ENCODE assay signal across 11 mouse cellular contexts in the genomic region with DNA sequence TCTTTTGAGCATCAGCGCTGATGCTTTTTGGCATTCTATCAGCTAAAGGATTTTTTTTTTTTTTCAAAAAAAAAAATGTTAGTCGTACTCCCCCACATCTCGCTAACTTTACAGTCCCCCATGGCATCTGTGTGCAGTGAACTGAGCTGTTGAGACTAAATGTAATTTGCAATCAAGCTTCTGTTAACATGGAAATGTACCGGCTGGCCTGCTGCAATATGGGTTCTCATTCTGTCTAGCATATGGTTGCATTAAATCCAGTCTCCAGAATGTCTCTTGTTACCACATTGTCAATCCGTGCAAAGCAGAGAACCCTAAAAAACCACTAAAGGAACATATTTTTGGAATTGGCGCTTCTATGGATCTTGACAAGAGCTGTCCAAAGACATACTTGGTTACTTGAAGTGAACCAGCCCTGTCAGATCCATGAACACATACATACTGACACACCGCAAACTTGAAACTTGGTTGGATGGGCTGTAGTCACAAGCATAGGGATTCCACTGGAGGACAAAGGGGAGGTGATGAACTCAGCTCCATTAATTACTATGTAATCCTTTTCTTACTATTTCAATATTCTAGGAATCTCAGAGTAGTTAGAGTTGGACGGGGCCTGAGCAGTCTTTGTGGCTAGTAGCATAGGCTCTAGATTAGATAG. TPM values are rescaled to one million over a fixed set of nuclear protein-coding genes. Genes with fewer than 3 reads are reported as not detected.
DNase-seq lines count a peak whose midpoint lies in the region; ATAC-seq and TF ChIP-seq lines count a peak whose summit lies in the region.
"Had no signal": no experiment of that assay in that cellular context is flagged by ENCODE, and none has a peak within 500 bp of the region (broad histone marks: within the 10 kb centered on the region; RNA-seq: fewer than 3 reads in every experiment).

No protein-coding gene starts in this region.

- 71% methylated on average over 8 of the region's 8 CpGs for WGBS in kidney, postnatal 0 days
- WGBS in forebrain, embryonic 16.5 days: 47% methylated on average over 8 of the region's 8 CpGs
- 81% methylated on average over 8 of the region's 8 CpGs for WGBS in intestine, embryonic 15.5 days

- no peak for TF ChIP-seq CTCF in kidney, postnatal 0 days (IDR thresholded peaks at IDR 0.05; ENCODE audit: low read depth)

- no peak for ATAC-seq in kidney, postnatal 0 days (replicated peaks; ENCODE audit: low FRiP score, low read depth)
- ATAC-seq in forebrain, embryonic 16.5 days: peak; percentile 96
- no peak for ATAC-seq in intestine, embryonic 15.5 days
- ATAC-seq: liver, embryonic 12.5 days had no signal

- H3K36me3 ChIP-seq in kidney, postnatal 0 days (ENCODE audit: insufficient read depth, low read length): no peaks in the 10 kb centered on the region
- H3K36me3 ChIP-seq in forebrain, embryonic 16.5 days (ENCODE audit: control insufficient read depth, insufficient read depth): no peaks in the 10 kb centered on the region
- H3K36me3 ChIP-seq in intestine, embryonic 15.5 days: no peaks in the 10 kb centered on the region
- H3K36me3 ChIP-seq: heart, embryonic 13.5 days; liver, embryonic 12.5 days; midbrain, embryonic 12.5 days had no signal

- peak; percentile 28 for DNase-seq in kidney, postnatal 0 days (ENCODE audit: low spot score)
- no peak for DNase-seq in kidney, postnatal 10 days
- peak; percentile 82 to 84 for DNase-seq in layer of hippocampus, adult 8-10 months (ENCODE audit: low spot score in 2 of 2)
- DNase-seq in right cerebral cortex, adult 18-20 months: peak; percentile 78
- DNase-seq in urinary bladder, postnatal 14 days (ENCODE audit: low spot score): no peak
- no peak for DNase-seq in adrenal gland, postnatal 25 days

- no peak overlapping the region for H3K9ac ChIP-seq in kidney, postnatal 0 days (ENCODE audit: low read depth, low read length)
- 0 out of 2 replicates have a peak overlapping the region, but pooled peaks have one; percentile 17 for H3K9ac ChIP-seq in forebrain, embryonic 16.5 days (replicated peaks; ENCODE audit: low read depth, low read length)
- H3K9ac ChIP-seq in intestine, embryonic 15.5 days: no peak overlapping the region
- H3K9ac ChIP-seq: heart, embryonic 13.5 days; liver, embryonic 12.5 days; midbrain, embryonic 12.5 days had no signal

- no peaks in the 10 kb centered on the region for H3K4me1 ChIP-seq in kidney, postnatal 0 days (replicated peaks; ENCODE audit: insufficient read depth, low read length)
- H3K4me1 ChIP-seq in forebrain, embryonic 16.5 days (replicated peaks; ENCODE audit: control insufficient read depth, insufficient read depth, low read length): peaks cover 12% of the 10 kb centered on the region
- H3K4me1 ChIP-seq in intestine, embryonic 15.5 days (replicated peaks): no peaks in the 10 kb centered on the region
- H3K4me1 ChIP-seq: heart, embryonic 13.5 days; liver, embryonic 12.5 days; midbrain, embryonic 12.5 days had no signal

- H3K4me3 ChIP-seq in kidney, postnatal 0 days (replicated peaks; ENCODE audit: low read depth, low read length): no peak overlapping the region
- H3K4me3 ChIP-seq in forebrain, embryonic 16.5 days (replicated peaks; ENCODE audit: low read length): no peak overlapping the region
- H3K4me3 ChIP-seq in intestine, embryonic 15.5 days (replicated peaks): no peak overlapping the region
- H3K4me3 ChIP-seq: heart, embryonic 13.5 days; liver, embryonic 12.5 days; midbrain, embryonic 12.5 days had no signal

- no peaks in the 10 kb centered on the region for H3K27me3 ChIP-seq in kidney, postnatal 0 days (ENCODE audit: insufficient read depth, low read length)
- H3K27me3 ChIP-seq in forebrain, embryonic 16.5 days (replicated peaks; ENCODE audit: control insufficient read depth, insufficient read depth, low read length): no peaks in the 10 kb centered on the region
- no peaks in the 10 kb centered on the region for H3K27me3 ChIP-seq in intestine, embryonic 15.5 days (replicated peaks)
- H3K27me3 ChIP-seq: heart, embryonic 13.5 days; liver, embryonic 12.5 days; midbrain, embryonic 12.5 days had no signal

- no peaks in the 10 kb centered on the region for H3K9me3 ChIP-seq in kidney, postnatal 0 days (replicated peaks; ENCODE audit: low read length)
- no peaks in the 10 kb centered on the region for H3K9me3 ChIP-seq in forebrain, embryonic 16.5 days (ENCODE audit: control insufficient read depth, low read length)
- H3K9me3 ChIP-seq in intestine, embryonic 15.5 days: no peaks in the 10 kb centered on the region
- H3K9me3 ChIP-seq: heart, embryonic 13.5 days; liver, embryonic 12.5 days; midbrain, embryonic 12.5 days had no signal

- no peak overlapping the region for H3K27ac ChIP-seq in kidney, postnatal 0 days
- H3K27ac ChIP-seq in forebrain, embryonic 16.5 days (ENCODE audit: low read length): peak overlapping the region; percentile 87
- no peak overlapping the region for H3K27ac ChIP-seq in intestine, embryonic 15.5 days
- H3K27ac ChIP-seq: heart, embryonic 13.5 days; liver, embryonic 12.5 days; midbrain, embryonic 12.5 days had no signal

- H3K4me2 ChIP-seq in kidney, postnatal 0 days (ENCODE audit: low read length): no peak overlapping the region
- peak overlapping the region; percentile 29 for H3K4me2 ChIP-seq in forebrain, embryonic 16.5 days (ENCODE audit: low read length)
- H3K4me2 ChIP-seq in intestine, embryonic 15.5 days (replicated peaks): no peak overlapping the region
- H3K4me2 ChIP-seq: heart, embryonic 13.5 days; liver, embryonic 12.5 days; midbrain, embryonic 12.5 days had no signal

RNA-seq across cellular contexts. Expression of a gene that starts 30.9 kb away (rescaled TPM):
- polyA plus RNA-seq in kidney, postnatal 0 days (2015; fragmentation: Nextera tagmentation; extraction: Ambion mirVana): 0.14 TPM in 1 of 2 replicates, not detected in the other
- 0.25 TPM in 1 of 2 replicates, not detected in the other for polyA plus RNA-seq in forebrain, embryonic 16.5 days (2015; fragmentation: Nextera tagmentation; extraction: Ambion mirVana)
- not detected for total RNA-seq in layer of hippocampus, adult 8-10 months (2022)
- not detected in 2 replicates for polyA plus RNA-seq in intestine, embryonic 15.5 days (2015; fragmentation: Nextera tagmentation; extraction: Ambion mirVana)
- total RNA-seq in adrenal gland, postnatal 25 days (2021): not detected in 2 replicates
- polyA plus RNA-seq: heart, embryonic 13.5 days; liver, embryonic 12.5 days; midbrain, embryonic 12.5 days had no signal

Comparison
In these comparisons a context has a peak if more than half of its experiments do, and no peak if none do; other contexts are left out.
1. DNase-seq: peak in kidney, postnatal 0 days (single experiment), layer of hippocampus, adult 8-10 months (2 of 2) and right cerebral cortex, adult 18-20 months (single experiment); none in kidney, postnatal 10 days (single experiment), urinary bladder, postnatal 14 days (single experiment) and adrenal gland, postnatal 25 days (single experiment).